Mouse (Mus musculus) layer of hippocampus, postnatal 10 days (tissue): ENCODE results near the gene Crhr2. TPM values are rescaled to one million over a fixed set of nuclear protein-coding genes. Genes with fewer than 3 reads are reported as not detected.

ENCODE experiments used
- DNase-seq, 2 experiments: peaks; one replicate each; pipeline ENCODE4 v3.0.0; 2021; ENCODE audit warnings: low spot score in 2 of 2
- long read RNA-seq: library from polyadenylated mRNA; stranded (forward); transcript quantifications from one replicate; pipeline ENCODE4 v2.0.0, GENCODE M21; 2023
- total RNA-seq, 2 experiments: library from RNA; stranded (reverse); gene quantifications; 2 replicates each; pipeline ENCODE4 v1.2.3; 2021

Gene Crhr2
- total RNA-seq, result 1 to 10 TPM; 2.3 to 3.2 TPM
- long read RNA-seq, partial matches to known transcripts, result 0 of 4 reads
- long read RNA-seq, other reads (novel, unspliced or antisense), result 2 of 4 reads

DNA sequence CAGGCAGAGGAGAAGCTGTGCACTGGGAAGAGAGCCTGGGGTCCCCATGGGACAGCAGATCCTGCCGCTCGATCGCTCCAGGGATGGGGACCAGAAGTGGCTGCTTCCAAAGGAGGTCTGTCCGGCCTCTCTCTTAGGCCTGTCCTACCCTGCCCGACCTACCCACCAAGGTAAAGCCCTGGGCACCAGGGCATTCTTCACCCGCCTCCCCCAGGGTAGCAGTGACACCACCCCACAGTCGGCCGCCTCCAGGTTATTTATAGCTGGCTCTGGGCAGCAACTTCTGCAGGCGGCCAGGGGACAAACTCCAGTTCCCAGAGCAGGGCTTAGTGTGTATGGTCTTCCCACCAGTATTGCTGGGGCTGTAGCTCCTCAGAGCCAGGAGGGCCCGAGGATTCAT, at the start of gene Crhr2:
Gene Crhr2 (minus strand): TSS at position 223 of the 400 bp plus-strand sequence.
- DNase-seq, result no peak

DNA sequence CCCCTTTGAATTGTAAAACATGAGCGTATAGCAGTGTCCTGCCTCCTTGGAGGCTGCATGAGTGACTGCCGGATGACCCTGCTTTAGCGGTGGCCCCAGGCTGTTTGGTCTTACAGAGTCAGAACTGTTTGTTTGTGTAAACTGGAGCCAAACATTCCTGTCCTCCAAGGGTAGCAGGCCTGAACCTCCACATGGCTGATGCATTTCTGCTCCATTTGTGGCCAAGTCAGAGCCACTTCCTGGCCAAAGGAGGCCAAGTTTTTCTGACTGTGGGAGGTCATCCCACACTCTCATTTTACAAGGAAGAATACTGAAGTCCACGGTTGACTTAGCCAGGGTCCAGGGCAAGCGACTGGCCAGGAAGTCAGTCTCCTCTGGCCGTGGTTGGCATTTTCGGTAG, 46.7 kb upstream of the Crhr2 start:
- DNase-seq, result no peak

DNA sequence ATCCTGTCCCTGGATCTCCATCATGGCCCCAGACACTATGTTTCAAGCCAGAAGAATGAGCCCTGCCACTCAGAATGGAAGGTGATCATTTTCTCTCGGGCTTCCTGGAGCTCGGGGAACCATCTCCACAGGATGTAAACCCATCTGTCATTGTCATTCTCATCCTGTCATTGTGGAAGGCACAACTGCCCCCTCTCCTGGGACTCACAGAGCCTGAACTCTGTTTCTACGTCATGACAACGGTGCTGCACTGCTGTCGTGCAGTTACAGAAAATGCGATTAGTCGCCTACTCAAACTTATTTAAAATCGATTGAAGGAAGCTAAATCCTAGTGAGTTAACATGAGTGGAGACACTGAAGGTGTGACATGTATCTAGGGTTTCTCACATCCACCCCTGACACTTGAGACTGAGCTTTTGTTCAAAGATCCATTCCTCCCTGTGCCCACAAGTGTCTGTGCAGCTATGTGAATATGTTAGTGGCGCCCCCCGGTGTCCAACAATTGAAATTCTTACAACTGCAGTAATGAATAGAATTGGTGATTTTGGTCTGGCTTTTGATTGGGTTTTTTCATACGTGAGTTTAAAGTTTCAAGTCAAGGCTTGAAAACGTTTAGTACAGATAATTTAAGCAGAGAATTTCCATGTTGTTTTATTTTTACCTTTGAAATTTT, 44.4 kb upstream of the Crhr2 start:
- DNase-seq, result peak; percentile 30 to 54

DNA sequence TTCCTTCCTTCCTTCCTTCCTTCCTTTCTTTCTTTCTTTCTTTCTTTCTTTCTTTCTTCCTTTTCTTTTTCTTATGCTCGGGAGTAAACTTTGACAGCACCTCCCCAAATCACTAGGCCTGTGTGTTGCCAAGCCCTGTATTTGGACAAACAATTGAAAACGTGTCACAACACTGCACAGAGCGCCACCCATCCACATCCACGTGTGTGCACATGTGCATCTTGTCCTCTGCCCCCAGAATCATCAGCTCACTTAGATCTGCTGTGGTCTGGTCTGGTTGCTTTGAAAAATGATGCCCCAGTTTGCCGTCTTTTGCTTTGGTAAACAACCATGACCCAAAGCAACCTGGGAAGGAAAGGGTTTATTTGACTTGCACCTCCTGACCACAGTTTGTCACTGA, 43.1 kb upstream of the Crhr2 start:
- no peak for DNase-seq

DNA sequence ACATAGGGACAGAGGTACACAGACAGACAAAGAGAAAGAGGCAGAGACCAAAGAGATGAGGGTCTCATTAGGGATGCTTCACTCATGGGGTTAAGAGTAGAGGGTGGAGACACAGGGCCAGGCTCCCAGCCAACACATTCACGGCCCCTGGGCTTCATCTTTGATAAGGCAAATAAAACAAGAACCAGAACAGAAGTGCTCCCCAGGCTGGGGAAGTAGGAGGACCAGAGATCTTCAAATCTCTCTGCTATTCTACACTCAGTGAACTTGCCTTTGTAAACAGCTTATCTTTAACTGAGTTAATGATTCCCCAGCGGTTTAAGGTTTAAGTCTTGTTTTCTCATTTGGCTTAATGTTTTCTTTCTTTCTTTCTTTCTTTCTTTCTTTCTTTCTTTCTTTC, 42.6 kb upstream of the Crhr2 start:
- DNase-seq, result no peak

DNA sequence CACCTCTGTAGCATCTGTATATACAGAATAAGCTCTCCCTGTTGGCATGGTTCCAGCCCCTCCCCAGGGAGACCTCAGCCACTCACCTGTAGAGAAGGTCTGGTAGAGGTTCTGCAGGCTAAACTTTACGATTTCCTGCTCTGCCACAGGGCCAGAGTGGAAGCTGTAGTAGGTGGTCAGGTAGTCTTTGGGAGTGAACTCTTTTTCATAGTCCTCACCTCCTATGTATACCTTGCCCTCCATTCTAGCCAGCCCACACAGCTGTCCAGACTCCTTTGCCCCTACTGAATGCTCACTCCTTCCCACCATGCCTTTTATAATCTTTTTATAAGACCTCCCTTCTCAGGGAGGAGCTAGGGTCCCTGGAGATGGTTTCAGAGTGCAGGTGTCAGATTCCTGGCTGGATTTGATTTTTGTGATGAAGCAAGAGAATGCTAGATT, 41.9 kb upstream of the Crhr2 start, which contains the start of gene Inmt:
Gene Inmt (minus strand): TSS at position 303 of the 441 bp plus-strand sequence.
- no peak for DNase-seq

DNA sequence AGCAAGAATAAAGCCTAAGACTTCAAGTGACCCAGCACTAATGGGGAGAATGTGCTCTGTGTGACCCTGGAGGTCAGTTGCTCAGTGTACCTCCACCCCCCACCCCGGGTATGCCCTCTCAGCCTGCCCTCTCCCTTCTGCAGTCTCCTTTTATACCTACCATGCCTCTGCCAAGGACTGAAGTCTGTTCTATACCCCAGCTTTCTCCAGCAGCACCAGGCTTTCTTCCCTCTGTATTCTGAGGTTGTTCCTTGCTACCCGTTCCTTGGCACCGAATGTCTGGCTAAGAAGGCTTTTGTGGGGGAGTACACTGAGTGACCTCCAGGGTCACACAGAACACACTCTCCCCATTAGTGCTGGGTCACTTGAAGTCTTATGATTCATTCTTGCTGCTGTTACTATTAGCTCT, 41.1 kb upstream of the Crhr2 start:
- no peak for DNase-seq

DNA sequence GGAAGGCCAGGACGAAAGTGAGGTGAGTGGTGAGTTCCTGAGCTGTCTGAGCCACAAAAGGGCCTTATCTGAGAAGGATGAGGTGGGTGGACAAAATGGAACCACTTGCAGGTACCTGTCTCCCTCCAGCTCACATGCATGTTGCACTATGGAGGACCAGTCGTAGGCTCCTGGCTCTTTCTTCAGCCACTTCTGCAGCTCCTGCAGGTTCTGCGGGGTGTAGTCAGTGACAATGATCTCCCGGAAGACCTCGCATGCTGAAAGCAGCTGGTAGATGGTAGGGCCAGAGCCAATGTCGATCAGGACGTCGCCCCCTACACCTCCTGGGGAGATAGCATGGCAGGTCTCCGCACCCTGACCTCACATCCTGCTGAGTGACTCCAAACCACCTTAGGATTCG, 40.4 kb upstream of the Crhr2 start:
- no peak for DNase-seq

DNA sequence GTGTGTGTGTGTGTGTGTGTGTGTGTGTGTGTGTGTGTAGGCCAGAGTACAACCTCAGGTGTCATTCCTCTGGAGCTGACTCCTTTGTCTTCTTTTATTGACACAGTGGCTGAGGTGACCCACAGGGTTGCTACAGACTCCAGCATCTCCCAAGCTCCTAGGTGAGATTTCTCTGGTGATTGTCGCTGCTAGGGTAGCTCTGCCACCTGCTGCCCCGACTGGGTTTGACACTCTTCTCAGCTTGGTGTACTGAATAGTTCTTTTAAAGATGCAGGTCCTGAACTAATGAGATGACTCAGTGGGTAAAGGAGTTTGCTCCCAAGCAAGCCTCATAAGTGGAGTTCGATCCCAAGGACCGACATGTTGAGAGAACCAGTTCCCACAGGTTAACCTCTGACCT, 38.8 kb upstream of the Crhr2 start:
- peak in 1 of 2 experiments; percentile 36 for DNase-seq

DNA sequence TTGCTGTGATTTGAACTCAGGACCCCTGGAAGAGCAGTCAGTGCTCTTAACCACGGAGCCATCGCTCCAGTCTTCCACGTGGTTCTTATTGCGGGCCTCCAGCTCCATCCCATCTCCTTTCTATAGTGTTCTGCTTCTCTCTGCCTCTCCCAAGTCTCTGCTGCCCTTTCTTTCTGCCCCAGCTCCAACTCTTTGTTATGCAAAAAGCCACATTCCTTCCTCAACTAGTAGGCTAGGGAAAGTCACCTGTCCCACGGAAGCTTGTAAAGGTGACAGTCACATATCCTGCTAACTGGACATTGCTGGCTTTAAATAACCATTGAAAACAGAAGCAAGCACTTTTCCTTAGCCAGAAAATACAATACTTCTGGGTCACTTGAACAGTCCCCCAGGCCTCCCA, 37.0 kb upstream of the Crhr2 start:
- no peak for DNase-seq

DNA sequence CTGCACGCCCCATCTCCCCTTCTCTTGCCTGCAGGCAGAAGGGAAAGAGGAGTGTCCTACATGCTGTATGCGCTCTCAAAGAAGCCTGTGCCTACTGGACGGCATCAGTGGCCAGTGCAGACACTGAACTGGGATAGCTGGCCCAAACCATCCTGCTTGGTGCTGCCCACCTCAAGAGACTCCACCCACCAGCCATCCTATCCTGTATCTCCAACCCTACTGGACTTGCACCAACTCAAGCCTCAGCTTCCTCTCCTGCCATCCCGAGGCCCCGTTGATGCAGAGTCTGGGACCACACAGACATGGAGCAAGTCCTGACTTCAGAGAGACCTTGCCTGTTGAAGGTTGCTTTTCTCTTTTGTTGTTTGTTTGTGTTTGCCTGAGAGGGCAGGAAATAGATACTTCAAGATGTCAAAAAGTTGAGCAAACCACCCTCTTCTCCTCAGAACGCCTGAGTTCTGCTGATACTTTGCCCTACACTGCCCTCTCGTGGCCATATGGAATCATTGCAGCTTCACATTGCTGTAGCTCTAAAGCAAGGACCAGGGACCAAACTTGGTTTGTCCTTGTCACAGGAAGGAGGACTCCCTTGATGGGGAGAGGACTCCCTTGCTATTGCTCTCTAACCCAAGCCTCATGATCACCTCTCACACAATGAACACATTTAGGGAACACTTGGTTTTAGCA, 34.1 kb upstream of the Crhr2 start:
- DNase-seq, result peak; percentile 82 to 83

DNA sequence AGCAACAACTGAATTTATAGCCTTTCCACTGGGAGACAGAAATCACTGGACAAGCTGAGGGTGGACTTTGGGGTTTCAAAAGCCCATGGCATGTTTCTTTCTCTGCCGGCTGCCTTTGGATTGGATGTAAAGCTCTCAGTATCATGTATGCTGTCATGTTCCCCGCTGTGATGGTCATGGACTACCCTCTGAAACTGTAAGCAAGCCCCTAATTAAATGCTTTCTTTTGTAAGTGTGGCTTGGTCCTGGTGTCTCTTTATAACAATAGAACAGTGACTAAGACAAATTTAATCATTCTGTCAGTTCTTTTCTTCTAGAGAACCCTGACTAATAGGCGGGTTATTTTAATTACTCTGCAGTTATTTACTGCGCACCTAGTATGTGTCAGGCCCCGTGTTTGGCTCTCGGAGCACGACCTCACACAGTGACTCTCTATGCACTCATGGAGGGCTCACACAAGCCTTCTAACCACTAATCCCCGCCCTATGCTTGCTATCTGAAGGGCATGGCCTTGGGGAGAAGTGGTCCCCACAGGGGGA, 30.3 kb upstream of the Crhr2 start:
- no peak for DNase-seq

DNA sequence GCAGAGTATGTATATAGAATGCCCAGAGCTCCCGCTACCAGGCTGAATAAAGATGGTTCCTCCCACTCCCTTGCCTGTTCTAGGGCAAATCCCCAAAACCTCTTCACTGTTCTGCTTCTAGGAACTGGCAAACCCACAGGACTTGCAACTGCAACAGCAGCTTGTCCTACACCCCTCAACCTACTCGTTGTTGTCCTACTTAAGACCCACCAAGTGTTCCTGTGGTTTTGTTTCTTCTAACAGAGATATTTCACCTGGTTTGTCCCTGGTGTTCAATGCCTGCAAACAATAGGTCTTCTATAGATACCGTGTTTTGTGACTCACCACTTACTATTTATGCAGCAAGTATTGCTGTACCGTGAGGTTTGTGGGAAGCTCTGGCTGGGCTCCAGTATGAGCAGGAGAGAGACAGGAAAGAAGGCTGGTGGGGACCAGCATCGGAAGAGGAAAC, 28.5 kb upstream of the Crhr2 start:
- peak; percentile 46 to 59 for DNase-seq

DNA sequence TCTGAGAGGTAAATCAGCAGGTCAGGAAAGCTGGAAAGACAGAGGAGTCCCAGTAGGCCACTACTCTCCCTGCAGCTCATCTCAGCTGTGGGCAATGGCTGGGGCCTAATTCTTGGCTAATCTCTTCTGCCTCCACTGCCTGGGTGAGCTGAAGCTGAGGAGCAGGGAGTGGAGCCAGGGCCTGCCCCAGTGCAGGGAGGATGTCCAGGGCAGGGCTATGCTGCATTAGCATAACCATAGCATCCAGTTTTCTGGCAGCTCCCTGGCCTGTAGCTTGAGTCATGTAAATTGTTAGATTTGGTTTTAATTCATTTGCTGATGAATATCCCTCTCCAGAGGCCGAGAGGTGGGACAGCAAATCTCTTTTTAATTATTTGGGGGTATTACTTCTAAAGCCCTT, 26.4 kb upstream of the Crhr2 start:
- no peak for DNase-seq

DNA sequence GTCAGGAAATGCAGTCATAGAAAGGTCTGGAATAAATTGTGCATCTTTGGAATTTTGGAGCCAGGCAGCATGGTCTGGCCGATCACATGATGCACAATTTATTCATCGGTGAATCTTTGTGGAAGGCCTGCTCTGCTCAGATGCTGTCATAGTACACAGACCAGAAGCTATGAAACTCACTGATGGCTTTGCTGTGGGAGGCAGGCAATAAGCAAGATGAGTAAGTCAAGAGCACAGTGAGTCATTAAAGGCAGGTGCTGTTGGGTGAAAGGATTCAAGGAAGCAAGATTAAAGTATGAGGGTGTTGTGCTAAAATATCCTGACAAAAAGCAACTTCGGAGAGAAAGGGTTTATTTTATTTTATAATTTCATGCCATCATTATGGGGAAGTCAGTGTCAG, 19.4 kb upstream of the Crhr2 start:
- no peak for DNase-seq

DNA sequence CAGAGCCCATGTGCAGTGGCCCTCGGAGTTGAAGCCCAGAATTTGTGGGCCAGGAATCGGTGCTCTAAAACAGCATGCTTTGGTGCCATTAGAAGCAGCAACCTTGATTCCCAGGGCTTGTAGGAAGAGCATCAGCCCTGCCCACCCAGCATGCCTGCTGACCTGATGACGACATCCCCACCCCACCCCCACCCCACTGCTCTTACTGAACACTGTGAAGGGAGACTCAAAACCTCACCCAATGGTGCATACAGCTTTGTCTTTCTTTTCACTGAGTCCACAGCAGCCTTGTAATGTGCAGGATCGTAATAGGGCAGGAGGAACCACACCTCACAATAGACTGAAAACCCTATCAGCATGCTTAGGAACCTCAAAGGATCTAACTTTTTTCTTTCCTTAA, 13.3 kb upstream of the Crhr2 start:
- no peak for DNase-seq

DNA sequence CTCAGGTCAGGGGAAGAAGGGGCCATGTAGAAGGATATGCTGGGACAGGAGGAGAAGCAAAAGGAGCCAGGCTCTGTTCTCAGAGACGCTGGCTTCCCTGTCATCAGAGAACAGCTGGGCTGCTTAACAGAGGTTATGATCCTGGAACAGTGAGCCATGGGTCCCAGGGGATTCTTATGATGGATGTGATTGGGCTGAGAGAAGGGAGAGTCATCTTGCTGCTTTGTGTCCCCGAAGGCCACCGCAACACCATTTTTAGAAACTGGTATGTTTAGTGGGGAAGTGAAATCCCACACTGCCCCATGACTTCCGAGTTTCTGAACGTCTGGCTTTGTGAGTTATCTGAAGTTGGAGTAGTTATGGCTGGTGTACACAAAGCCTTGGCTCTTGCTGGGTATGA, 12.5 kb upstream of the Crhr2 start:
- DNase-seq, result no peak

DNA sequence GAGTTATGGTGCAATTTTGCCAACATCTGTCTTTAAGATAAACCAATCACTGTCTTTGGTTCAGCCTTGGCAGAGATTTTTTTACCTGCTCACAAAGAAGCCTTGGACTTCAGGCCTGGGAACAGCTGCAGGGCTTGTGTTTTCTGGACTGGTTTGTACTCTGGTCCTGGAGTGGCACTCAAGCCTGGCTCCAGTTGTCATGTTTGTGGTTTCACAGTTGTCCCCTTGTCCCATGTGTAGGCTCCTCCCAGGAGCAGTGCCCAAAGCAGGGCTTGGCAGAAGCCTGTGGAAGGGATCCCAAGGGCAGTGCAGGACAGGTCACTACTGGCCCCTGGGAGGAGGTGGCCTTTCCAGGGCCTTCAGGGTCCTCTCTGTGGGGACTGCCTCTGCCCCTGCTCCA, 5.5 kb upstream of the Crhr2 start:
- DNase-seq, result no peak

DNA sequence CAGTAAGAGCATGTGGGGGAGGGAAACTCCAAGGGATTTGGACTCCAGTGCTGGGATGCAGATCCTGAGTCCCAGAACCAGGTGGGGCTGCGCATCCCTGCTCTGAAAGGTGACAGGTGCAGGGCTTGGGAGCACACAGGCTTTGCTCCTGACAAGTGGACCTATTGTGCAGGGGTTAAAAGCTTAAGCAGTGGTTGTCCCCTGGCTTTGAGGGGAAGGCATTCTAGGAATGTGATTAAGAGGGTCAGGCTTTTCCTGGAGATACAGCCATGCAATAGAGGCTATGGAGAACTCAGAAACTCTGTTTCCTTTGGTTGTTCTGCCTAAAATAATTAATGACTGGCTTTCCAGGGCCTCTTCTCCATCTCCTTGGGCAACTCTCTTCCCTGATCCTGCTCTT, 609 bp upstream of the Crhr2 start:
- DNase-seq, result no peak

DNA sequence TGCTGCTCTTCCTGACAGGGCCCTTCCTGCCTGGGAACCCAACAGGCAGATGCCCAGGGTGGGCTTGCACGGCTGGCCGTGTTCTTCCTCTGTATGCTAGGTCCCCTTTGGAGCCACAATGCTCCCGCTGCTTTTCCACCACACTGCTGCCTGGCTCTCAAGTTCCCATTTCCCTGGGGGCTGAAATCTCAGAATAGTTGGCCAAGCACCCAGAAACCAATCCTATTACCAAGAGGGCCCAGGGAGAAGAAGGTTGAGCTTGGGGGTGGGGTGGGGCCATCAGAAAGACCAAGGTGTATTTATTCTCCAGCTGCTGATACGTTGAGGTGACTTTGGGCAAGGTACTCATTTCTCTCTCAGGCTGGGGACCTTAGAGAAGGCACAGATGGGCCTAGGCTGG, 1.5 kb downstream of the Crhr2 start:
- no peak for DNase-seq

DNA sequence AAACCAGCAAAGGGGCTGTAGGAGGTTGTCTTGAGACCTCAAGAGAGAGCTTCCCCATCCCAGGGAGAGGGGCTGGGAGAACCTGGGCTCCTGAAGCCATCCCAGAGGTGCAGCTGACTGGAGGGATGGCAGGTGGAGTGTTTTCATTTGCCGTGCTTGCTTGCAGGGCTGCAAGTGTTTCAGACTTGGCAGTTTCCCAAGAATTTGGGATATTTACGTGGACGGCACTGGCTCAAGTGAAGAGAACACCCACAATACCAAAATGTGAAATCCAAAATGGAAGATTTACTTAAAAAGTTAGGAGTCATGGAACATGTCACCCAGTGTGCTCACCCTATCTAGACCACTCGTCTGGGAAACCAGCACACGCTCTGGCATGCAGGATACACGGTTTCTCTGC, 2.2 kb downstream of the Crhr2 start:
- DNase-seq, result no peak

DNA sequence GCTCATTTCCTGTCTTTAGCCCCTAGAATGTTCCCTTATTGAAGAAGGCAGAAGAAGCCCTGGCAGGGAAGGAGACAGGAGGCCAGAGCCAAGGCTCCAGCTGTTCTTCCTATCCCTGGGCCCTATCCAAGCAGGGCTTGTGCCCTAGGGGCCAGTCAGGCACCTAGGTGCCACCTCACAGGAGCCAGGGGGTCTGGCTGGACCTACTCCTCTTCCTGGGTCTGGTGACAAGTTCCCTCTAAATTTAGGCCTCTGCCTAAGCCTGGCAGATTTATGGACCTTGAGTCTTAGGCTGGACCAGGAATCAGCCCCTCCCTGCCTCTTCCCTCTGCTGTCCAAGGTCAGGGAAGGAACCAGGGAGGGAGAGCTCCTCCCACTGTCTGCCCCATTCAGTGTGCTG, 4.4 kb downstream of the Crhr2 start:
- no peak for DNase-seq

DNA sequence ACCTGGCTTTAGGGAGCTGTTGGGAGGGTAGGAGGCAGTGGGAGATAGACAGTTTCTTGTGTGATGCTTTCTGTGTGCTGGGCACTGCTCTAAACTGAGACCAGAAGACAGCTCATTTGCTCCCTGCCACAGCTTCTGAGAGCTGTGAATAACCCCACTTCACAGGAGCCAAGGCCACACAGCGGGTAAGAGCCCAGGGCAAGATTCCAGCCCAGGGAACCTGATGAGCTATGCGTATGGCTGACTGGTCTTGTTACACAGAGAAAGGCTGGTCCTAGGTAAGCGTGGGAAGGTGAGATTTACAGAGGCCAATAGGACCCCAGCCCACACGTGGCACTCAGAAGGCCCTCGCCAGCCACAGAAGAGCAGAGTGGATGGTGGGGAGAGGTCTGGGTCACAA, 6.2 kb downstream of the Crhr2 start:
- no peak for DNase-seq
